Mouse (Mus musculus) testis, postnatal 14 days (tissue): ENCODE data around the gene Zhx3.
A peak's percentile ranks its signal among the peaks of the same experiment; 100 is the strongest.

Experiments
- DNase-seq: peaks from one replicate; pipeline ENCODE4 v3.0.0; 2021; ENCODE audit warnings: low spot score

Zhx3 gene

GRCm38 (mm10) chr2:160872890-160873382 lies at the start of gene Zhx3:
Zhx3 (minus strand) TSS chr2:160872998.
- peak; percentile 94 for DNase-seq

GRCm38 (mm10) chr2:160921285-160921684 lies 48.5 kb upstream of the Zhx3 start:
- DNase-seq, result no peak

GRCm38 (mm10) chr2:160918930-160919215 lies 46.1 kb upstream of the Zhx3 start:
- DNase-seq, result no peak

- no peak for DNase-seq
Observed at GRCm38 (mm10) chr2:160918154-160918929, 45.5 kb upstream of the Zhx3 start.

GRCm38 (mm10) chr2:160917313-160917712 lies 44.5 kb upstream of the Zhx3 start:
- no peak for DNase-seq

- no peak for DNase-seq
Observed at GRCm38 (mm10) chr2:160916714-160917113, 43.9 kb upstream of the Zhx3 start.

GRCm38 (mm10) chr2:160915821-160916610 lies 43.2 kb upstream of the Zhx3 start:
- no peak for DNase-seq

- no peak for DNase-seq
Observed at GRCm38 (mm10) chr2:160914656-160915055, 41.9 kb upstream of the Zhx3 start.

- peak; percentile 46 for DNase-seq
Observed at GRCm38 (mm10) chr2:160912231-160912671, 39.5 kb upstream of the Zhx3 start, which contains the start of gene Emilin3. Emilin3 (minus strand) TSS chr2:160912328.

GRCm38 (mm10) chr2:160911558-160912201 lies 38.9 kb upstream of the Zhx3 start:
- peak; percentile 32 for DNase-seq

GRCm38 (mm10) chr2:160910633-160911032 lies 37.8 kb upstream of the Zhx3 start:
- DNase-seq, result no peak

GRCm38 (mm10) chr2:160908607-160909006 lies 35.8 kb upstream of the Zhx3 start:
- no peak for DNase-seq

- no peak for DNase-seq
Observed at GRCm38 (mm10) chr2:160906101-160906500, 33.3 kb upstream of the Zhx3 start.

- no peak for DNase-seq
Observed at GRCm38 (mm10) chr2:160905301-160905700, 32.5 kb upstream of the Zhx3 start.

GRCm38 (mm10) chr2:160901656-160902412 lies 29.0 kb upstream of the Zhx3 start:
- no peak for DNase-seq

- DNase-seq, result no peak
Observed at GRCm38 (mm10) chr2:160891697-160892096, 18.9 kb upstream of the Zhx3 start.

GRCm38 (mm10) chr2:160891045-160891444 lies 18.2 kb upstream of the Zhx3 start:
- DNase-seq, result no peak

- DNase-seq, result peak; percentile 81
Observed at GRCm38 (mm10) chr2:160887859-160888258, 15.1 kb upstream of the Zhx3 start.

GRCm38 (mm10) chr2:160887284-160887683 lies 14.5 kb upstream of the Zhx3 start:
- peak; percentile 66 for DNase-seq

GRCm38 (mm10) chr2:160886221-160886620 lies 13.4 kb upstream of the Zhx3 start:
- no peak for DNase-seq

GRCm38 (mm10) chr2:160884830-160885229 lies 12.0 kb upstream of the Zhx3 start:
- no peak for DNase-seq

- DNase-seq, result no peak
Observed at GRCm38 (mm10) chr2:160883912-160884311, 11.1 kb upstream of the Zhx3 start.
